In the genomic region with DNA sequence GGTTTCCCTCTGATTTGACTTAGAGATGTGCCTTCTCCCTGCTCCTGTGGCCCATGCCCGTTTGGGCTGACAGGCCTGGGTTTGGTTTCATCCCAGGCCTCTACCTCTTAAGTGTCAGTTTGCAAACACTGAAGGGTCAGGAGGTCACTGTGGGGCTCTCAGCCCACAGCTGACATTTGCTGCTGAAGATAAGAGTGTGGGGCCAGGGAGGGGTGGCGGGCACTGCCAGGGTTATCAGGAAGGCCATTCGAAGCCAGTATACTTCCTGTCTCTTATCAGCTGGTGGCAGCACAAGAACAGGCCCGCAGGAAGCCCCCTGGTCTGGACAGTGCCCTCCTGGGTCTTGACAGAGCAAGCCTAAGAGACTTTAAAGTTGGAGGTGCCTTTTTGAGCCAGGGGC, we compare ENCODE assay signal across 12 mouse cellular contexts. TPM values are rescaled to one million over a fixed set of nuclear protein-coding genes. Genes with fewer than 3 reads are reported as not detected.
A peak's percentile ranks its signal among the peaks of the same experiment; 100 is the strongest.
DNase-seq lines count a peak whose midpoint lies in the region; ATAC-seq and TF ChIP-seq lines count a peak whose summit lies in the region.
"Had no signal": no experiment of that assay in that cellular context is flagged by ENCODE, and none has a peak within 500 bp of the region (broad histone marks: within the 10 kb centered on the region; RNA-seq: fewer than 3 reads in every experiment).

No protein-coding gene starts in this region.

- no peak for DNase-seq in forebrain, embryonic 14.5 days (ENCODE audit: low spot score)
- peak; percentile 42 for DNase-seq in lung, postnatal 10 days
- no peak for DNase-seq in lung, adult 2 months
- peak; percentile 84 to 86 for DNase-seq in spleen, postnatal 4 days (ENCODE audit: low spot score in 2 of 2)
- no peak for DNase-seq in layer of hippocampus, postnatal 36 days
- DNase-seq in cerebellum, postnatal 10 days: no peak
- DNase-seq: adrenal gland, adult 8-10 months; cerebellum, adult 18-20 months; midbrain, embryonic 14.5 days had no signal

- H3K4me1 ChIP-seq in forebrain, embryonic 12.5 days: no peaks in the 10 kb centered on the region
- no peaks in the 10 kb centered on the region for H3K4me1 ChIP-seq in forebrain, embryonic 14.5 days (ENCODE audit: control insufficient read depth, insufficient read depth, low read length)
- peaks cover 16% of the 10 kb centered on the region for H3K4me1 ChIP-seq in lung, adult 2 months (ENCODE audit: control insufficient read depth, insufficient read depth, low read length)
- peaks cover 97% of the 10 kb centered on the region for H3K4me1 ChIP-seq in liver, embryonic 16.5 days (ENCODE audit: control insufficient read depth, low read depth, low read length)
- H3K4me1 ChIP-seq: embryonic facial prominence, embryonic 13.5 days had no signal

- no peak for TF ChIP-seq CTCF in lung, adult 2 months (IDR thresholded peaks at IDR 0.05; ENCODE audit: insufficient read depth, low read length)

- no peak overlapping the region for H3K4me3 ChIP-seq in forebrain, embryonic 12.5 days (replicated peaks)
- no peak overlapping the region for H3K4me3 ChIP-seq in forebrain, embryonic 14.5 days (ENCODE audit: low read depth, low read length)
- no peak overlapping the region for H3K4me3 ChIP-seq in lung, adult 2 months (replicated peaks; ENCODE audit: extremely low read depth, low read depth, low read length)
- peak overlapping the region; percentile 26 for H3K4me3 ChIP-seq in liver, embryonic 16.5 days (ENCODE audit: low read depth, low read length)
- H3K4me3 ChIP-seq: embryonic facial prominence, embryonic 13.5 days had no signal

- TF ChIP-seq POLR2A in lung, adult 2 months (IDR thresholded peaks at IDR 0.05; ENCODE audit: borderline replicate concordance, extremely low read depth, low read depth, low read length): no peak

- H3K4me2 ChIP-seq in forebrain, embryonic 12.5 days: no peak overlapping the region
- no peak overlapping the region for H3K4me2 ChIP-seq in forebrain, embryonic 14.5 days (ENCODE audit: low read length)
- peak overlapping the region; percentile 67 for H3K4me2 ChIP-seq in liver, embryonic 16.5 days (ENCODE audit: low read depth, low read length)
- H3K4me2 ChIP-seq: embryonic facial prominence, embryonic 13.5 days had no signal

- no peaks in the 10 kb centered on the region for H3K9me3 ChIP-seq in forebrain, embryonic 12.5 days
- no peaks in the 10 kb centered on the region for H3K9me3 ChIP-seq in forebrain, embryonic 14.5 days (replicated peaks; ENCODE audit: control insufficient read depth, low read length)
- H3K9me3 ChIP-seq in liver, embryonic 16.5 days (replicated peaks; ENCODE audit: control insufficient read depth, low read length): no peaks in the 10 kb centered on the region
- H3K9me3 ChIP-seq: embryonic facial prominence, embryonic 13.5 days had no signal

- WGBS in forebrain, embryonic 12.5 days: 83% methylated on average over 4 of the region's 4 CpGs
- 83% methylated on average over 4 of the region's 4 CpGs for WGBS in forebrain, embryonic 14.5 days
- 26% methylated on average over 4 of the region's 4 CpGs for WGBS in lung, adult 2 months
- 9% methylated on average over 4 of the region's 4 CpGs for WGBS in liver, embryonic 16.5 days (ENCODE audit: insufficient replicate concordance)

- H3K9ac ChIP-seq in forebrain, embryonic 12.5 days: no peak overlapping the region
- no peak overlapping the region for H3K9ac ChIP-seq in forebrain, embryonic 14.5 days (ENCODE audit: low read length)
- peak overlapping the region; percentile 83 for H3K9ac ChIP-seq in liver, embryonic 16.5 days (ENCODE audit: low read depth, low read length)
- H3K9ac ChIP-seq: embryonic facial prominence, embryonic 13.5 days had no signal

- peaks cover 57% of the 10 kb centered on the region for H3K36me3 ChIP-seq in forebrain, embryonic 12.5 days (replicated peaks)
- H3K36me3 ChIP-seq in forebrain, embryonic 14.5 days (ENCODE audit: control insufficient read depth, insufficient read depth, low read length): peaks cover 58% of the 10 kb centered on the region
- peaks cover 60% of the 10 kb centered on the region for H3K36me3 ChIP-seq in liver, embryonic 16.5 days (ENCODE audit: control insufficient read depth, insufficient read depth)

- no peaks in the 10 kb centered on the region for H3K27me3 ChIP-seq in forebrain, embryonic 12.5 days
- no peaks in the 10 kb centered on the region for H3K27me3 ChIP-seq in forebrain, embryonic 14.5 days (replicated peaks; ENCODE audit: control insufficient read depth, insufficient read depth, low read length)
- no peaks in the 10 kb centered on the region for H3K27me3 ChIP-seq in liver, embryonic 16.5 days (ENCODE audit: control insufficient read depth, insufficient read depth, low read depth, low read length)
- H3K27me3 ChIP-seq: embryonic facial prominence, embryonic 13.5 days had no signal

- 0 out of 2 replicates have a peak overlapping the region, but pooled peaks have one; percentile 11 for H3K27ac ChIP-seq in forebrain, embryonic 12.5 days
- H3K27ac ChIP-seq in forebrain, embryonic 14.5 days (ENCODE audit: low read depth, low read length): no peak overlapping the region
- H3K27ac ChIP-seq in liver, embryonic 16.5 days (ENCODE audit: low read length): peak overlapping the region; percentile 100
- H3K27ac ChIP-seq: embryonic facial prominence, embryonic 13.5 days had no signal

- ATAC-seq in forebrain, embryonic 12.5 days (ENCODE audit: low FRiP score): no peak
- no peak for ATAC-seq in forebrain, embryonic 14.5 days
- peak; percentile 62 for ATAC-seq in liver, embryonic 16.5 days (ENCODE audit: low read depth)

RNA-seq across cellular contexts. Expression of a gene that starts 14.7 kb away (rescaled TPM):
- polyA plus RNA-seq in forebrain, embryonic 12.5 days (2016; fragmentation: Nextera tagmentation; extraction: Ambion mirVana): 65.0 and 67.6 TPM in 2 replicates
- 29.9 and 31.1 TPM in 2 replicates for polyA plus RNA-seq in forebrain, embryonic 14.5 days (2014; fragmentation: Nextera tagmentation; extraction: Ambion mirVana)
- 89.5 and 92.5 TPM in 2 replicates for polyA plus RNA-seq in lung, adult 2 months (2012; rRNA removed)
- polyA plus RNA-seq in liver, embryonic 16.5 days (2015; fragmentation: Nextera tagmentation; extraction: Ambion mirVana): 279 and 350 TPM in 2 replicates
- 1 to 10 TPM; 3.8 to 4.6 TPM for total RNA-seq in layer of hippocampus, postnatal 36 days (2021)

RNA-seq across cellular contexts. Expression of a gene that starts 35.1 kb away (rescaled TPM):
- 122 and 132 TPM in 2 replicates for polyA plus RNA-seq in forebrain, embryonic 12.5 days (2016; fragmentation: Nextera tagmentation; extraction: Ambion mirVana)
- 148 and 156 TPM in 2 replicates for polyA plus RNA-seq in forebrain, embryonic 14.5 days (2014; fragmentation: Nextera tagmentation; extraction: Ambion mirVana)
- 40.2 and 46.8 TPM in 2 replicates for polyA plus RNA-seq in lung, adult 2 months (2012; rRNA removed)
- polyA plus RNA-seq in liver, embryonic 16.5 days (2015; fragmentation: Nextera tagmentation; extraction: Ambion mirVana): 55.2 and 56.6 TPM in 2 replicates
- 10 to 100 TPM; 72.9 to 77.0 TPM for total RNA-seq in layer of hippocampus, postnatal 36 days (2021)

RNA-seq across cellular contexts. Expression of a gene that starts 57.5 kb away (rescaled TPM):
- 0.27 and 1.0 TPM in 2 replicates for polyA plus RNA-seq in forebrain, embryonic 12.5 days (2016; fragmentation: Nextera tagmentation; extraction: Ambion mirVana)
- polyA plus RNA-seq in forebrain, embryonic 14.5 days (2014; fragmentation: Nextera tagmentation; extraction: Ambion mirVana): 0.95 and 1.5 TPM in 2 replicates
- 0.14 and 0.15 TPM in 2 replicates for polyA plus RNA-seq in lung, adult 2 months (2012; rRNA removed)
- polyA plus RNA-seq in liver, embryonic 16.5 days (2015; fragmentation: Nextera tagmentation; extraction: Ambion mirVana): not detected in 2 replicates
- not detected for total RNA-seq in layer of hippocampus, postnatal 36 days (2021)
- total RNA-seq: adrenal gland, adult 8-10 months had no signal

Comparison
In these comparisons a context has a peak if more than half of its experiments do, and no peak if none do; other contexts are left out.
1. DNase-seq: peak in lung, postnatal 10 days (single experiment) and spleen, postnatal 4 days (2 of 2); none in forebrain, embryonic 14.5 days (single experiment), lung, adult 2 months (single experiment), layer of hippocampus, postnatal 36 days (0 of 2) and cerebellum, postnatal 10 days (0 of 2).